ENCODE assay signal across 8 mouse cellular contexts in the genomic region with DNA sequence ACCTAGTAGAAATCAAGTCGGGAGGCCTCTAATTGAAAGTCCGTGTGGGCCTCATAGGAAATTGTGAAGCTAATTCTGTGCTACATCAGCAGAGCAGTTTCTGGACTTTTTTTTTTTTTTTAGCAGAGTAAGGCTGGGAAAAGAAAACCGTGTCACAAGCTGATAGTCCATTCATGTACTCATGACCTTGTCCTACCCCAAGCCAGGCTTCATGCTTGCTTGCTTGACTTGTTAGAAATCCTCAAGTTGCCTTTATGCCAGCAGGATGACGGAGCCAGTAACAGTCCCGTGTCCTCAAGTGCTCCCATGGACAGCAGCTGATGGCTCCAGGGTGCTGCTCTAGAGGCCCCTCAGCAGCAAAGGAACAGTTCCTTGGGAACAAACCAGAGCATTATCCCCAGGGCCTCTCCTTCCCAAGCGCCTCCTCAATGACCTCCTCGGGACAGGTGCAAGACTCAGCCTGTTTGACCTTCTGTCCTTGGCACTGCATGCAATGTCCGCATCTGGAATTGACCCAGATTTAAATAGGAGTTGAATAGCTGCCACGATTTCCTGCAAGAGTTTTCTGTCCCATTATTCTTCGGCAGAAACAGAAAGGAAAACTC.
DNase-seq lines count a peak whose midpoint lies in the region; ATAC-seq and TF ChIP-seq lines count a peak whose summit lies in the region.

No protein-coding gene starts in this region.

- WGBS in midbrain, embryonic 12.5 days: 65% methylated on average over 10 of the region's 10 CpGs
- WGBS in midbrain, embryonic 11.5 days: 69% methylated on average over 10 of the region's 10 CpGs

- no peaks in the 10 kb centered on the region for H3K79me2 ChIP-seq in myocyte (ENCODE audit: control insufficient read depth, insufficient read depth)

- H3K4me3 ChIP-seq in midbrain, embryonic 12.5 days: no peak overlapping the region
- no peak overlapping the region for H3K4me3 ChIP-seq in midbrain, embryonic 11.5 days (ENCODE audit: low read depth, low read length)
- no peak overlapping the region for H3K4me3 ChIP-seq in brown adipose tissue, adult 24 weeks (ENCODE audit: insufficient read depth, low read depth, low read length)
- no peak overlapping the region for H3K4me3 ChIP-seq in myocyte

- H3ac ChIP-seq in myocyte (ENCODE audit: control insufficient read depth, insufficient read length): no peak overlapping the region

- TF ChIP-seq POLR2A in myocyte (IDR thresholded peaks at IDR 0.05; ENCODE audit: insufficient read length, low read depth): no peak

- H3K27me3 ChIP-seq in midbrain, embryonic 12.5 days: no peaks in the 10 kb centered on the region
- H3K27me3 ChIP-seq in midbrain, embryonic 11.5 days (ENCODE audit: control insufficient read depth, insufficient read depth, low read length): no peaks in the 10 kb centered on the region
- no peaks in the 10 kb centered on the region for H3K27me3 ChIP-seq in myocyte (ENCODE audit: control insufficient read depth, insufficient read depth, insufficient read length)

- no peak overlapping the region for H3K4me2 ChIP-seq in midbrain, embryonic 12.5 days (replicated peaks)
- no peak overlapping the region for H3K4me2 ChIP-seq in midbrain, embryonic 11.5 days
- peak overlapping the region; percentile 80 for H3K4me2 ChIP-seq in myocyte (ENCODE audit: low read depth)

- DNase-seq in midbrain, embryonic 11.5 days (ENCODE audit: low spot score, missing footprints): no peak
- peak; percentile 28 to 60 for DNase-seq in gastrocnemius, postnatal 4 days (ENCODE audit: low spot score in 2 of 2)
- peak; percentile 81 for DNase-seq in kidney, adult 9 months
- no peak for DNase-seq in thymus, postnatal 14 days
- DNase-seq in embryo, embryonic 10 days (ENCODE audit: low spot score): no peak

- peaks cover 27% of the 10 kb centered on the region for H3K4me1 ChIP-seq in midbrain, embryonic 12.5 days
- H3K4me1 ChIP-seq in midbrain, embryonic 11.5 days (ENCODE audit: control insufficient read depth, insufficient read depth, low read length): peaks cover 16% of the 10 kb centered on the region
- H3K4me1 ChIP-seq in brown adipose tissue, adult 24 weeks (ENCODE audit: control insufficient read depth, insufficient read depth, insufficient read length, low read length): peaks cover 23% of the 10 kb centered on the region

- H3K9me3 ChIP-seq in midbrain, embryonic 12.5 days: no peaks in the 10 kb centered on the region
- H3K9me3 ChIP-seq in midbrain, embryonic 11.5 days (ENCODE audit: control insufficient read depth, low read length): no peaks in the 10 kb centered on the region

- no peaks in the 10 kb centered on the region for H3K36me3 ChIP-seq in midbrain, embryonic 12.5 days
- H3K36me3 ChIP-seq in midbrain, embryonic 11.5 days (ENCODE audit: control insufficient read depth, insufficient read depth, low read length): no peaks in the 10 kb centered on the region
- H3K36me3 ChIP-seq in myocyte (ENCODE audit: control insufficient read depth, insufficient read depth): no peaks in the 10 kb centered on the region

- no peak overlapping the region for H3K9ac ChIP-seq in midbrain, embryonic 12.5 days (replicated peaks)
- no peak overlapping the region for H3K9ac ChIP-seq in midbrain, embryonic 11.5 days (ENCODE audit: low read length)

- H3K27ac ChIP-seq in midbrain, embryonic 12.5 days (replicated peaks): no peak overlapping the region
- no peak overlapping the region for H3K27ac ChIP-seq in midbrain, embryonic 11.5 days (ENCODE audit: low read depth, low read length)
- H3K27ac ChIP-seq in brown adipose tissue, adult 24 weeks (replicated peaks; ENCODE audit: low read depth, low read length): peak overlapping the region; percentile 66

- ATAC-seq in midbrain, embryonic 12.5 days (ENCODE audit: low FRiP score, low read depth): peak; percentile 32
- ATAC-seq in midbrain, embryonic 11.5 days (ENCODE audit: low FRiP score): no peak

TF ChIP-seq in myocyte, 11 proteins besides CTCF, POLR2A, EP300 and RAD21:
- TF ChIP-seq REST (IDR thresholded peaks at IDR 0.05; ENCODE audit: insufficient read depth, insufficient read length) (no peak), MAX (IDR thresholded peaks at IDR 0.05; ENCODE audit: low read depth) (no peak), TCF3 (IDR thresholded peaks at IDR 0.05; ENCODE audit: insufficient read length, low read depth) (no peak), MYOD1 (IDR thresholded peaks at IDR 0.05; ENCODE audit: control insufficient read depth in 1 of 3, insufficient read length in 2 of 3, low read depth in 2 of 3) (peak in 2 of 3 experiments; percentile 37 to 53), TCF12 (IDR thresholded peaks at IDR 0.05; ENCODE audit: insufficient read depth, poor library complexity, severe bottlenecking) (no peak), POLR2AphosphoS2 (IDR thresholded peaks at IDR 0.05; ENCODE audit: insufficient read length, low read depth) (no peak), CEBPB (IDR thresholded peaks at IDR 0.05; ENCODE audit: insufficient read depth, poor library complexity, severe bottlenecking) (no peak), SRF (IDR thresholded peaks at IDR 0.05; ENCODE audit: control insufficient read depth, insufficient read length, low read depth) (peak; percentile 17), MYOG (IDR thresholded peaks at IDR 0.05; ENCODE audit: control insufficient read depth in 1 of 3, insufficient read depth in 1 of 3, insufficient read length in 2 of 3, low read depth in 2 of 3) (peak in 2 of 3 experiments; percentile 36 to 45), USF1 (IDR thresholded peaks at IDR 0.05; ENCODE audit: low read depth) (no peak), E2F4 (IDR thresholded peaks at IDR 0.05; ENCODE audit: insufficient read depth) (no peak)

Comparison
In these comparisons a context has a peak if more than half of its experiments do, and no peak if none do; other contexts are left out.
1. DNase-seq: peak in gastrocnemius, postnatal 4 days (2 of 2) and kidney, adult 9 months (single experiment); none in midbrain, embryonic 11.5 days (single experiment), thymus, postnatal 14 days (single experiment) and embryo, embryonic 10 days (single experiment).